Mouse (Mus musculus) ES-E14 (cell line): ENCODE measurements around the gene Litaf. TPM values are rescaled to one million over a fixed set of nuclear protein-coding genes. Genes with fewer than 3 reads are reported as not detected.

Experiments used
- DNase-seq: peaks from one replicate; pipeline ENCODE4 v3.0.0-alpha.2; 2013; ENCODE audit warnings: low read depth, low spot score
- H3K27ac ChIP-seq: 2 replicates; pipeline ENCODE4 v1.5.1; 2012; ENCODE audit warnings: low read depth, mild to moderate bottlenecking, low read length, moderate library complexity, mixed read lengths; ENCODE audit not compliant: poor library complexity, insufficient read depth, severe bottlenecking
- H3K36me3 ChIP-seq: 2 replicates; pipeline ENCODE4 v1.6.1; 2012; ENCODE audit warnings: mild to moderate bottlenecking, low read length, moderate library complexity, mixed read lengths; ENCODE audit not compliant: control insufficient read depth, poor library complexity, insufficient read depth, severe bottlenecking
- H3K4me1 ChIP-seq, 2 experiments: fragments of 150-350 bp in 1 of 2; sonication (generic) in 1 of 2; 2 replicates each; pipeline ENCODE4 v1.6.1; 2012; ENCODE audit warnings: low read length in 2 of 2, mild to moderate bottlenecking in 1 of 2, mixed read lengths in 1 of 2; ENCODE audit not compliant: control insufficient read depth in 2 of 2, insufficient read depth in 2 of 2, poor library complexity in 1 of 2
- H3K4me3 ChIP-seq, 2 experiments: fragments of 150-350 bp in 1 of 2; sonication (generic) in 1 of 2; 2 replicates each; pipeline ENCODE4 v1.5.1; 2012; ENCODE audit warnings: low read length in 2 of 2, low read depth in 1 of 2, mild to moderate bottlenecking in 1 of 2, mixed read lengths in 1 of 2; ENCODE audit not compliant: insufficient read depth in 1 of 2, poor library complexity in 1 of 2, severe bottlenecking in 1 of 2
- H3K9ac ChIP-seq: 2 replicates; pipeline ENCODE4 v1.6.1; 2012; ENCODE audit warnings: low read depth, mild to moderate bottlenecking, low read length, mixed read lengths; ENCODE audit not compliant: poor library complexity, insufficient read depth, severe bottlenecking
- H3K9me3 ChIP-seq: fragments of 150-350 bp; sonication (generic); 2 replicates; pipeline ENCODE4 v1.6.1; 2012; ENCODE audit warnings: low read depth, mild to moderate bottlenecking, low read length; ENCODE audit not compliant: control insufficient read depth, insufficient read depth
- CHD2 ChIP-seq: IDR thresholded peaks from 2 replicates; pipeline ENCODE4 v1.6.1; 2014; ENCODE audit warnings: mild to moderate bottlenecking, low read depth, low read length, inconsistent platforms
- HCFC1 ChIP-seq: IDR thresholded peaks from 2 replicates; pipeline ENCODE4 v1.6.1; 2012; ENCODE audit warnings: low read length, inconsistent platforms, borderline replicate concordance; ENCODE audit not compliant: insufficient read depth
- MAFK ChIP-seq: IDR thresholded peaks from 2 replicates; pipeline ENCODE4 v1.6.1; 2014; ENCODE audit warnings: mild to moderate bottlenecking, low read depth, low read length, inconsistent platforms; ENCODE audit not compliant: insufficient read depth
- ZC3H11A ChIP-seq: IDR thresholded peaks from 2 replicates; pipeline ENCODE4 v1.6.1; 2012; ENCODE audit warnings: low read depth, mild to moderate bottlenecking, inconsistent platforms, low read length, borderline replicate concordance
- ZNF384 ChIP-seq: IDR thresholded peaks from 2 replicates; pipeline ENCODE4 v1.6.1; 2012; ENCODE audit warnings: low read depth, low read length, inconsistent platforms
- in situ Hi-C, 2 experiments: fragments of 600-800 bp; cut with MboI; formaldehyde crosslinking; loops; one replicate each; pipeline ENCODE4 v1.15.1; 2025; ENCODE audit warnings: low sequenced_read_pairs in 2 of 2, inconsistent platforms in 1 of 2; ENCODE audit not compliant: unreplicated experiment in 2 of 2
- total RNA-seq: library from RNA; depleted of rRNA; stranded (reverse); fragments of 300-350 nt; gene quantifications from 2 replicates; pipeline ENCODE4 v1.2.3, GENCODE M21; 2012

The Litaf gene
- total RNA-seq, 1 experiment, result 25.9 TPM

DNA sequence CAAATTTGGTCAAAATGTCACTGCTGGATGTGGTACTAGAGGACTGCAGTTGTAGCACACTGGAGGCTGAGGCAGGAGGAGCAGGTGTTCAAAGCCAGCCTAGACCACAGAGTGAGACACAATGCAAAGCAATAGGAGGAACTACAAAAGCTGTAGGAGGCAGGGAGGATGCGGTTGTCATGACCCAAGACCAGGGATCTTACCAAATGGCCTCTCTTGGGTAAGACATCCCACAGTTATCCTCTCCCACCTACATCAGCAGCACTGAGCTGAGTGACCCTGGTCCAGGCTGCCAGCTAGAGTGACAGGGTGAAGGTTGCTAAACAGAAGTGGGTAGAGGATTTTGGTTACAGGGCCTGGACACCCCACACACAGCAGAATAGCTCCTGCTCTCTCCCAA lies 138.9 kb downstream of the Litaf start:
- H3K9me3 ChIP-seq, result no peaks in the 10 kb centered on the region
- in situ Hi-C loops, result no loop called here
- H3K36me3 ChIP-seq, result no peaks in the 10 kb centered on the region
- DNase-seq, result no peak
- H3K9ac ChIP-seq, result no peak overlapping the region
- no peaks in the 10 kb centered on the region for H3K4me1 ChIP-seq
- no peak overlapping the region for H3K4me3 ChIP-seq
- TF ChIP-seq HCFC1 (no peak), CHD2 (no peak), ZC3H11A (no peak), ZNF384 (no peak), MAFK (no peak)
- no peak overlapping the region for H3K27ac ChIP-seq

GRCm38 (mm10) chr16:10925591-10926180 lies 140.3 kb downstream of the Litaf start:
- in situ Hi-C loops, result no loop called here
- no peaks in the 10 kb centered on the region for H3K36me3 ChIP-seq
- TF ChIP-seq ZC3H11A (no peak), ZNF384 (no peak), HCFC1 (no peak), CHD2 (no peak), MAFK (no peak)
- no peak overlapping the region for H3K27ac ChIP-seq
- no peak overlapping the region for H3K4me3 ChIP-seq
- DNase-seq, result no peak
- no peaks in the 10 kb centered on the region for H3K9me3 ChIP-seq
- no peaks in the 10 kb centered on the region for H3K4me1 ChIP-seq
- H3K9ac ChIP-seq, result no peak overlapping the region

DNA sequence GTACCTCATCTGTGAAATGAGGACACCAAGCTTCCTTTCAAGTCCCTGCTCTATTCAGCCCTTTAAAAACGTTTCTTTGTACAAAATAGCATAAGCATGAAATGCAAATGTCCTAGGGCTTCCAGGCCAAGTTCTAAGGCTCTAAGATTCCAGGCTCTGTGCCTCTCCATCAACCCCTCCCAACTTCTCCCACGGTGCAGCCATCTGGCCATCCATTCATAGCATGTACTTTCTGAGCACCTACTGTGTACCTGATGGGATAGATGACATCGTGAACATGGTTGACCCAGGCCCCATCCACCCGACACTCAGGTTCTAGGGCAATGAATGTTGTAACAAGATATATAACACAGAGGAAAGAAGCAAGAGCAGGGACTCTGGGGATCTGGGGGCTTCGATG lies 142.4 kb downstream of the Litaf start:
- Histone ChIP-seq H3K4me1 (no peaks in the 10 kb centered on the region), H3K36me3 (no peaks in the 10 kb centered on the region), H3K27ac (no peak overlapping the region), H3K9ac (no peak overlapping the region), H3K9me3 (no peaks in the 10 kb centered on the region), H3K4me3 (no peak overlapping the region)
- TF ChIP-seq MAFK, result no peak
- TF ChIP-seq ZNF384, result no peak
- TF ChIP-seq CHD2, result no peak
- no peak for TF ChIP-seq ZC3H11A
- no peak for TF ChIP-seq HCFC1
- in situ Hi-C loops, result no loop called here
- no peak for DNase-seq

GRCm38 (mm10) chr16:10919856-10920255 lies 146.1 kb downstream of the Litaf start:
- in situ Hi-C loops, result no loop called here
- no peak overlapping the region for H3K27ac ChIP-seq
- H3K36me3 ChIP-seq, result no peaks in the 10 kb centered on the region
- no peaks in the 10 kb centered on the region for H3K4me1 ChIP-seq
- no peak overlapping the region for H3K4me3 ChIP-seq
- no peaks in the 10 kb centered on the region for H3K9me3 ChIP-seq
- no peak for DNase-seq
- TF ChIP-seq HCFC1 (no peak), CHD2 (no peak), ZC3H11A (no peak), ZNF384 (no peak), MAFK (no peak)
- H3K9ac ChIP-seq, result no peak overlapping the region
